Mouse (Mus musculus) heart, embryonic 14.5 days (tissue): Measurements from ENCODE around the gene Cryzl2. TPM values are rescaled to one million over a fixed set of nuclear protein-coding genes. Genes with fewer than 3 reads are reported as not detected.

Experiments used
- ATAC-seq: fragments of 200-750 bp; cut with Nextera tagmentation; 2 replicates; pipeline ENCODE4 v1.8.0; 2017; ENCODE audit warnings: low read depth, moderate TSS enrichment; ENCODE audit not compliant: insufficient number of reproducible peaks, insufficient read depth, low FRiP score
- H3K27ac ChIP-seq, 2 experiments: fragments of 200-500 bp in 1 of 2; fragments of 300-500 bp in 1 of 2; sonication (generic) in 1 of 2; replicated peaks in 1 of 2; 2 replicates each; pipeline ENCODE4 v1.5.1; 2012 to 2014; ENCODE audit warnings: low read depth in 2 of 2, low read length in 2 of 2, control low read depth in 1 of 2, mild to moderate bottlenecking in 1 of 2, mixed read lengths in 1 of 2; ENCODE audit not compliant: control insufficient read depth in 1 of 2, insufficient read depth in 1 of 2
- H3K27me3 ChIP-seq: fragments of 300-500 bp; sonication (generic); 2 replicates; pipeline ENCODE4 v1.6.1; 2014; ENCODE audit warnings: mild to moderate bottlenecking, low read length, control low read depth; ENCODE audit not compliant: control insufficient read depth, insufficient read depth
- H3K36me3 ChIP-seq: fragments of 300-500 bp; sonication (generic); 2 replicates; pipeline ENCODE4 v1.6.1; 2014; ENCODE audit warnings: mild to moderate bottlenecking, control low read depth, low read length, mixed read lengths; ENCODE audit not compliant: control insufficient read depth, insufficient read depth
- H3K4me1 ChIP-seq, 2 experiments: fragments of 200-500 bp in 1 of 2; fragments of 300-500 bp in 1 of 2; sonication (generic) in 1 of 2; 2 replicates each; pipeline ENCODE4 v1.6.1; 2012 to 2014; ENCODE audit warnings: low read length in 2 of 2, control low read depth in 1 of 2, mixed read lengths in 1 of 2; ENCODE audit not compliant: control insufficient read depth in 2 of 2, insufficient read depth in 2 of 2
- H3K4me2 ChIP-seq: fragments of 300-500 bp; sonication (generic); 2 replicates; pipeline ENCODE4 v1.6.1; 2014; ENCODE audit warnings: mild to moderate bottlenecking, low read length
- H3K4me3 ChIP-seq, 2 experiments: fragments of 200-500 bp in 1 of 2; fragments of 300-500 bp in 1 of 2; sonication (generic) in 1 of 2; 2 replicates each; pipeline ENCODE4 v1.5.1; 2012 to 2014; ENCODE audit warnings: low read length in 2 of 2, mild to moderate bottlenecking in 2 of 2, control low read depth in 1 of 2, low read depth in 1 of 2, moderate library complexity in 1 of 2; ENCODE audit not compliant: control insufficient read depth in 1 of 2, insufficient read depth in 1 of 2
- H3K9ac ChIP-seq: fragments of 300-500 bp; sonication (generic); 2 replicates; pipeline ENCODE4 v1.6.1; 2014; ENCODE audit warnings: mild to moderate bottlenecking, low read length
- H3K9me3 ChIP-seq: fragments of 300-500 bp; sonication (generic); 2 replicates; pipeline ENCODE4 v1.6.1; 2016; ENCODE audit warnings: low read length, control low read depth; ENCODE audit not compliant: control insufficient read depth
- WGBS: fragments of 180-500 bp; shearing (Covaris S2); extraction: QIAGEN DNeasy Blood & Tissue Kit; methylation state at CpG from one replicate; pipeline ENCODE4 v1.1.7; 2014; 5-methylcytosine and 5-hydroxymethylcytosine counted together
- polyA plus RNA-seq: library from polyadenylated mRNA; unstranded; fragments of >200 nt; fragmentation: Nextera tagmentation; extraction: Ambion mirVana; gene quantifications from 2 replicates; pipeline ENCODE4 v1.2.1, GENCODE M21; 2014

The Cryzl2 gene
- polyA plus RNA-seq, 1 experiment from 2014 or later, result 39.2 TPM

DNA sequence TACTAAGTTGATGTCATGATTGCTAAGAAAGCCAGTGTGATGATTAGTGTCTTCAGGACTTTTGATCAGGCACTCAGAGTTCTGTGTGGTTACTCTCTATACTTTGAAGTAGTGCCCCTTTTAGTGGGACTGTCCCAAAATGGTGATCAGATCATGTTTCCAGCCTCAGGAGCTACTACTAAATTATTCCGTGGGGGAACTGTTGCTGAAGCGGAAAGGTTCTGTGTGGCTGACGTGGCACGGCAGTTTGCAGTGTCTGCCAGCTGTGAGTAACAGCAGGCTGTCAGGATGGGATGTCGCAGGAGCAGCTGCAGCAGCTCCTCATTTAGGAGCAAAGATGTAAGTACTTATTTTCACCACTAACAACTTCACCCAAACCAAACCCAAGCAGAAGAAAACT is 48.1 kb downstream of the Cryzl2 start, which contains the start of gene Sec16b:
Sec16b (plus strand) TSS at position 207 of the 400 bp plus-strand sequence.
- H3K4me2 ChIP-seq, result 0 out of 2 replicates have a peak within 1 kb of the TSS, but pooled peaks have one; percentile 4
- H3K36me3 ChIP-seq, result no peaks in the 10 kb centered on the region
- no peaks in the 10 kb centered on the region; a peak in 2 of 4 replicates for H3K4me1 ChIP-seq
- no peaks in the 10 kb centered on the region for H3K9me3 ChIP-seq
- H3K27me3 ChIP-seq, result no peaks in the 10 kb centered on the region
- no peak within 1 kb of the TSS for H3K27ac ChIP-seq
- no peak within 1 kb of the TSS for H3K4me3 ChIP-seq
- H3K9ac ChIP-seq, result no peak within 1 kb of the TSS
- WGBS, result 26% methylated on average over 5 of the region's 5 CpGs
- no peak for ATAC-seq

DNA sequence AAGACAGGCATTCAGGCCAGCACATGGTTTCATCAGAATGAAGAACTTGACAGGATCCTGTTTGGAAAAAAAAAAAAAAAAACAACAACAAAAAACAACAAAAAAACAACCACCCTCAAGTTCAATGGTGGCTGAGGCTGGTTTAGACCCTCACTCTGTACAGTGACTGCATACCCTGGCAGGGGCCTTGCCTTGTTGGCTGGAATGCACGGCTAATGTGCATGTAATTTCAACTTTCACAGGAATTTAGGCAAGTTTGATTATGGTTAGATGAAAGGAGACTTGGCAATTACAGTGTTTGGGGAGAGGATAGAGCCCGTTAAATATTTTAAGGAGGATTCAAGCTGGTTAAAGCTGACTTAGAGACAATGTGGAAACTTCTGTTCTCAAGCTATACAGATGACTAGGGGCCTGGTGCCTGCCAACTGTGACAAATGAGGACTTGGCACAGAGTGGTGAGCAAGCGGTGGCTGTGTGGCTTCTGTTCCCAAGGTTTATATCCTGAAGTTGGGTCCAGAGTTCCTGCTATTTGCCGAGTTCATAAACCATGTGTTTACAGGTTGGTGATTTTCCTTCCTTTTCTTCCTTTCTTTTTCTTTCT is 48.7 kb downstream of the Cryzl2 start:
- Histone ChIP-seq H3K9ac (no peak overlapping the region), H3K4me3 (no peak overlapping the region), H3K36me3 (no peaks in the 10 kb centered on the region), H3K27me3 (no peaks in the 10 kb centered on the region), H3K27ac (no peak overlapping the region), H3K9me3 (no peaks in the 10 kb centered on the region), H3K4me2 (0 out of 2 replicates have a peak overlapping the region, but pooled peaks have one; percentile 4), H3K4me1 (no peaks in the 10 kb centered on the region; a peak in 2 of 4 replicates)
- WGBS, result 58% methylated on average over 4 of the region's 4 CpGs
- no peak for ATAC-seq

DNA sequence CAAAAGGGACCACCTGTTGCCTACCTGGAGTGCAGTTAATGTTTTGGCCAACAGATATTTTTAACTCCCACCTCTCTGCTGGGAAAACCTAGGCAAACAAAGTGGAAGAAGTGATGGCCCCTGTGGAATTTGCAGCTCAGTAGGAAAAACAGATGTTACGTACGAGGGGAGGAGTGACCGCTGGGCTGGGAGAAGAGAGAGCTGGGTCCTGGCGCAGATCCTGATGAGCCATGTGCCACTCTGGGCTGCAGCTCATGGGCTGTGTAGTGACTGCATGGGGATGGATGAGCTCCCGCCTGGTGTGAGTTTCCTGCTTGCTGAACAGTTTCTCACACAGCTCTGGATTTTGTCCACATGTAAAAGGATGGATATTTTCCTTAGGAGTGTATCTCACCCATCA is 49.4 kb downstream of the Cryzl2 start:
- Histone ChIP-seq H3K27ac (no peak overlapping the region), H3K9ac (no peak overlapping the region), H3K27me3 (no peaks in the 10 kb centered on the region), H3K4me3 (no peak overlapping the region), H3K9me3 (no peaks in the 10 kb centered on the region), H3K36me3 (no peaks in the 10 kb centered on the region), H3K4me2 (no peak overlapping the region), H3K4me1 (no peaks in the 10 kb centered on the region; a peak in 2 of 4 replicates)
- WGBS, result 43% methylated on average over 5 of the region's 5 CpGs
- no peak for ATAC-seq

DNA sequence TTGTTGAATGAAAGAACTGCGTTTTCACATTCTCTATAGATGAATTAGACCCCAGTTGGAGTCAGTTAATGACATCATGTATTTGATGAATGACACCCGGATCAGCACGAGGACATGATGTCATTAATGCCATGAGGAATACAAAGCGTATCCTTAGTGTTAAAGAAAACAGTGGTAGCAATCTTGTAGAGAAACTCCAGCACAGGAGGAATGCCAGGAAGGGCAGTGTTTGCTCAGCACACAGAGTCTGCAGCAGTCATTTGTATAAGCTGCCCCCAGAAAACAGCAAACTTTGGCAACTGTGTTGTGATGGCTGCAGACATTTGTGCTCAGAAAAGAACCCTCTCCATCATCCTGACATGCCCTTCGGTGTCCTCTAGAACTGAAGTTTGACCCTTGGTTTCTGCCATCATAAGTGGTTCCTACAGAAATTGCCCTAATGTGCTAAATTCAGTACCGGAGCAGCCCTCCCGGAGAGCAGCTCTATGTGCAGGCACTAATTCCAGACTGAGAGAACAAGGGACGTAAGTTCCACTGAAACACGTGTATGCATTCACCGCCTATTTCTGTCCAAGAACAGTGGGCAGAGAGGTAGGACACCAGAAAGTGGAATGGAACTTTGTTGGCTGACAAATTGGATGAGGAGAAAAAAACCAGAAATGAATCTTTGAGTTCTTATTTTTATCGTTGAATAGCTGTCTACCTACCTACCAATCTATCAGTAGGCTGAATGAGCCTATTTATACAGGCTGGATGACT is 54.5 kb downstream of the Cryzl2 start:
- no peaks in the 10 kb centered on the region for H3K36me3 ChIP-seq
- WGBS, result 57% methylated on average over 11 of the region's 11 CpGs
- peaks cover 0 to 1% of the 10 kb centered on the region in 2 experiments; a peak in 2 of 4 replicates for H3K4me1 ChIP-seq
- no peak for ATAC-seq
- no peak overlapping the region for H3K4me2 ChIP-seq
- H3K27me3 ChIP-seq, result no peaks in the 10 kb centered on the region
- H3K27ac ChIP-seq, result no peak overlapping the region
- H3K9me3 ChIP-seq, result no peaks in the 10 kb centered on the region
- no peak overlapping the region for H3K4me3 ChIP-seq
- H3K9ac ChIP-seq, result no peak overlapping the region

DNA sequence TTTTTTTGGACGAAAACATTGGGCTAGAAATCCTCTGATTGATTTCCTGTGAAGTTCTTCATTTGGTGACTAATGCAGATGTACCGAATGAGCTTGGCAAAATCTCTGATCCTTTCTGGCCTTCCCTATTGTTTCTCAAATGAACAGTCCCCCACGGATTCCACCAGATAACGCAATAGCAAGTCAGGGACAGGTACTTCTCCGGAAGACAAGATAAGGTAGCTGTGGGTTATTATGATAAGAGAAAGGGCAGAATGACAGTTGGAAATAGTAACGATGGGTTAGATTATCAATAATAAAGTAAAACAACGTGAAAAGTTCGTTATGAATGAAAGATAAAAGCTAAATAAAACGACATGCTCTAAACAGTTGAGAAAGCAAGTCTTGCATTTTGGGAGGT is 55.2 kb downstream of the Cryzl2 start:
- Histone ChIP-seq H3K36me3 (no peaks in the 10 kb centered on the region), H3K27ac (no peak overlapping the region), H3K9ac (no peak overlapping the region), H3K4me2 (no peak overlapping the region), H3K4me3 (no peak overlapping the region), H3K4me1 (peaks cover 0 to 8% of the 10 kb centered on the region in 2 experiments; a peak in 3 of 4 replicates), H3K27me3 (no peaks in the 10 kb centered on the region), H3K9me3 (no peaks in the 10 kb centered on the region)
- no peak for ATAC-seq
- WGBS, result 46% methylated on average over 9 of the region's 9 CpGs

DNA sequence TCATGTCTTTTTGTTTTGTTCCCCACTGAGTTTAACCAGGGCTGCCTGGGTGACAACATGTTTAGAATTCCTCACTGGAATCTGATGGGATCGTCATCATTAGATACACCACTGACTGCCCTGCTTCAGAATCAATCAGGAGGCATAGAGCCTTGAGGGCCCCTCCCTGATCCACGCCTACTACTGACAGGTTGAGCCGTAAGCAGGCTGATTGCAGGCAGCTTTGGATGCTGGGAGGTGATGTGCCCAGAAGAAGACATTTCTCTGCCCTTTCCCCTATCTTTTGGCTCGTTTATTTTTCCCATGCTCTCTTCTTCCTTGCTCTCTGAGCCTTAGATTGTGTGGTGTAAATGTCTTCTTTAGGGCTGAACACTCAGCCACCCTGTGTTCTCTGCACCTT is 55.9 kb downstream of the Cryzl2 start:
- Histone ChIP-seq H3K4me3 (no peak overlapping the region), H3K36me3 (no peaks in the 10 kb centered on the region), H3K27ac (no peak overlapping the region), H3K4me1 (peaks cover 0 to 8% of the 10 kb centered on the region in 2 experiments; a peak in 3 of 4 replicates), H3K9ac (no peak overlapping the region), H3K4me2 (no peak overlapping the region), H3K27me3 (no peaks in the 10 kb centered on the region), H3K9me3 (no peaks in the 10 kb centered on the region)
- no peak for ATAC-seq
- WGBS, result 51% methylated on average over 4 of the region's 4 CpGs

DNA sequence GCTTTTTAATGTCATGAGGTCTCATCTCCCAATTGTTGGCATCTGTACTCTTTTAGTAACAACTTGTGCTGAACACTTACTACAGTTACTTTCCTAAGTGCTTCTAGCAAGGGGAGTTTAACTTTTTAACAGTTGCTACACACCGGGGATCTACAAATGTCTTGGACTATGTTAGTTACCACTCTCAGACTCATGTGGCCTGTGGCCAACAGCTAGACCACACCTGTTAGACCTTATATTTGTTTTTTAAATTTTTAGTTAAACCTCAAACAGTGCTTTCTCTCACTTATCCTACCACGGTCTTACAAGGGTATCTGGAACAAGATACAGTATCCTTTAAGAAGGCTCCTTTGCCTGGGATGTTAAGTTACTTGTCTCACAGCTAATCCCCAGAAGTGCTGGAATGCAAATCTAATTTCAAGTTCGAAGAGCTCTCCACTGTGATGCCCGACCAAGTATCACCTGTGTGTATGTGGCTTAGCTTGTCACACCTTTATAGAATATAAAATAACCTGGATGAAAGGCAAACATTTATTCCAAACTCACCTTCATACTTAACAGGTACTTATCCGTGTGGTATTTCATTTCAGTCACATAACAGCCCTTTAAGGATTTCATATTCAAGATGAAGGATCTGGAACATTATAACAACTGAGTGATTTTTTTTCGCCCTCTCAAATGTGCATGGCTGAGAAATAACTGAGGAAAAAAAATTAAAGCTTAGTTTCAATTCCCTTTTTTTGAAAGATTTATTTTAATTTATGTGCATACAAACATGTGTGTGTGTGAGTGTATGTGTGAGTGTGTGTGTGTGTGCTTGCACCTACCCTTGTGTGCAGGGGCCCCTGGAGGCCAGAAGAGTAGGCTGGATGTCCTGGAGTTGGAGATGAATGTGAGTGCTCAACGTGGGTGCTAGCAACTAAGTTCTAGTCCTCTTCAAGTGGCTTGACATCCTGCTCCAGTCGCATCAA is 58.7 kb downstream of the Cryzl2 start:
- Histone ChIP-seq H3K9ac (no peak overlapping the region), H3K36me3 (no peaks in the 10 kb centered on the region), H3K9me3 (no peaks in the 10 kb centered on the region), H3K4me2 (no peak overlapping the region), H3K4me1 (peaks cover 0 to 8% of the 10 kb centered on the region in 2 experiments; a peak in 1 of 4 replicates), H3K27me3 (no peaks in the 10 kb centered on the region), H3K4me3 (no peak overlapping the region), H3K27ac (no peak overlapping the region)
- no peak for ATAC-seq
- WGBS, result 79% methylated on average over 8 of the region's 8 CpGs
